Mouse (Mus musculus): ENCODE data around the gene Mrpl35. TPM values are rescaled to one million over a fixed set of nuclear protein-coding genes. Genes with fewer than 3 reads are reported as not detected.

The Mrpl35 gene
- polyA plus RNA-seq, 1 experiment from 2014 or later: 64.8 TPM

GRCm38 (mm10) chr6:71804061-71804829, 22.5 kb downstream of the Mrpl35 start:
- H3K9ac ChIP-seq (ENCODE audit: low read length): no peak overlapping the region
- 22% methylated on average over 12 of the region's 12 CpGs for WGBS

GRCm38 (mm10) chr6:71803609-71804008, 23.2 kb downstream of the Mrpl35 start:
- Histone ChIP-seq H3K4me3 (replicated peaks; ENCODE audit: low read length) (no peak overlapping the region), H3K4me2 (ENCODE audit: low read depth, low read length) (no peak overlapping the region), H3K27ac (ENCODE audit: low read length) (no peak overlapping the region), H3K9me3 (replicated peaks; ENCODE audit: control insufficient read depth, low read length) (no peaks in the 10 kb centered on the region), H3K36me3 (ENCODE audit: control insufficient read depth, insufficient read depth, low read length) (no peaks in the 10 kb centered on the region), H3K27me3 (ENCODE audit: control insufficient read depth, insufficient read depth, low read length) (no peaks in the 10 kb centered on the region), H3K9ac (ENCODE audit: low read length) (no peak overlapping the region), H3K4me1 (ENCODE audit: control insufficient read depth, insufficient read depth, low read length) (no peaks in the 10 kb centered on the region)
- WGBS: 81% methylated on average over 1 of the region's 1 CpGs
- no peak for ATAC-seq (ENCODE audit: insufficient read depth, low FRiP score)

More at GRCm38 (mm10) chr6:71804061-71804829, 22.5 kb downstream of the Mrpl35 start:
- no peaks in the 10 kb centered on the region for H3K27me3 ChIP-seq (ENCODE audit: control insufficient read depth, insufficient read depth, low read length)
- no peaks in the 10 kb centered on the region for H3K9me3 ChIP-seq (replicated peaks; ENCODE audit: control insufficient read depth, low read length)
- no peaks in the 10 kb centered on the region for H3K4me1 ChIP-seq (ENCODE audit: control insufficient read depth, insufficient read depth, low read length)
- H3K4me2 ChIP-seq (ENCODE audit: low read depth, low read length): no peak overlapping the region
- no peak overlapping the region for H3K4me3 ChIP-seq (replicated peaks; ENCODE audit: low read length)
- H3K27ac ChIP-seq (ENCODE audit: low read length): no peak overlapping the region
- ATAC-seq (ENCODE audit: insufficient read depth, low FRiP score): peak; percentile 88; the same call in 1 of the 2 replicates
- no peaks in the 10 kb centered on the region for H3K36me3 ChIP-seq (ENCODE audit: control insufficient read depth, insufficient read depth, low read length)

- no peaks in the 10 kb centered on the region for H3K9me3 ChIP-seq (replicated peaks; ENCODE audit: control insufficient read depth, low read length)
Measured at GRCm38 (mm10) chr6:71801714-71802094, 25.1 kb downstream of the Mrpl35 start.

GRCm38 (mm10) chr6:71801011-71801713, 25.6 kb downstream of the Mrpl35 start:
- WGBS: 55% methylated on average over 7 of the region's 7 CpGs

More at GRCm38 (mm10) chr6:71801714-71802094, 25.1 kb downstream of the Mrpl35 start:
- 71% methylated on average over 10 of the region's 10 CpGs for WGBS
- no peaks in the 10 kb centered on the region for H3K4me1 ChIP-seq (ENCODE audit: control insufficient read depth, insufficient read depth, low read length)
- H3K4me2 ChIP-seq (ENCODE audit: low read depth, low read length): no peak overlapping the region
- no peaks in the 10 kb centered on the region for H3K36me3 ChIP-seq (ENCODE audit: control insufficient read depth, insufficient read depth, low read length)
- no peak for ATAC-seq (ENCODE audit: insufficient read depth, low FRiP score)
- H3K4me3 ChIP-seq (replicated peaks; ENCODE audit: low read length): no peak overlapping the region
- no peaks in the 10 kb centered on the region for H3K27me3 ChIP-seq (ENCODE audit: control insufficient read depth, insufficient read depth, low read length)
- H3K9ac ChIP-seq (ENCODE audit: low read length): no peak overlapping the region
- H3K27ac ChIP-seq (ENCODE audit: low read length): no peak overlapping the region

GRCm38 (mm10) chr6:71799391-71799790, 27.4 kb downstream of the Mrpl35 start:
- WGBS: 75% methylated on average over 3 of the region's 3 CpGs
- ATAC-seq (ENCODE audit: insufficient read depth, low FRiP score): no peak
- Histone ChIP-seq H3K27ac (ENCODE audit: low read length) (no peak overlapping the region), H3K9ac (ENCODE audit: low read length) (no peak overlapping the region), H3K4me1 (ENCODE audit: control insufficient read depth, insufficient read depth, low read length) (no peaks in the 10 kb centered on the region), H3K36me3 (ENCODE audit: control insufficient read depth, insufficient read depth, low read length) (no peaks in the 10 kb centered on the region), H3K4me2 (ENCODE audit: low read depth, low read length) (no peak overlapping the region), H3K4me3 (replicated peaks; ENCODE audit: low read length) (no peak overlapping the region), H3K27me3 (ENCODE audit: control insufficient read depth, insufficient read depth, low read length) (no peaks in the 10 kb centered on the region), H3K9me3 (replicated peaks; ENCODE audit: control insufficient read depth, low read length) (no peaks in the 10 kb centered on the region)

More at GRCm38 (mm10) chr6:71801011-71801713, 25.6 kb downstream of the Mrpl35 start:
- Histone ChIP-seq H3K9me3 (replicated peaks; ENCODE audit: control insufficient read depth, low read length) (no peaks in the 10 kb centered on the region), H3K36me3 (ENCODE audit: control insufficient read depth, insufficient read depth, low read length) (no peaks in the 10 kb centered on the region), H3K4me2 (ENCODE audit: low read depth, low read length) (no peak overlapping the region), H3K27ac (ENCODE audit: low read length) (no peak overlapping the region), H3K4me1 (ENCODE audit: control insufficient read depth, insufficient read depth, low read length) (no peaks in the 10 kb centered on the region), H3K27me3 (ENCODE audit: control insufficient read depth, insufficient read depth, low read length) (no peaks in the 10 kb centered on the region), H3K4me3 (replicated peaks; ENCODE audit: low read length) (no peak overlapping the region), H3K9ac (ENCODE audit: low read length) (no peak overlapping the region)
- no peak for ATAC-seq (ENCODE audit: insufficient read depth, low FRiP score)

- Histone ChIP-seq H3K9me3 (replicated peaks; ENCODE audit: control insufficient read depth, low read length) (no peaks in the 10 kb centered on the region), H3K4me2 (ENCODE audit: low read depth, low read length) (no peak overlapping the region), H3K36me3 (ENCODE audit: control insufficient read depth, insufficient read depth, low read length) (no peaks in the 10 kb centered on the region), H3K4me1 (ENCODE audit: control insufficient read depth, insufficient read depth, low read length) (no peaks in the 10 kb centered on the region), H3K27ac (ENCODE audit: low read length) (no peak overlapping the region), H3K27me3 (ENCODE audit: control insufficient read depth, insufficient read depth, low read length) (no peaks in the 10 kb centered on the region), H3K9ac (ENCODE audit: low read length) (no peak overlapping the region), H3K4me3 (replicated peaks; ENCODE audit: low read length) (no peak overlapping the region)
- no peak for ATAC-seq (ENCODE audit: insufficient read depth, low FRiP score)
- 72% methylated on average over 6 of the region's 6 CpGs for WGBS
Measured at GRCm38 (mm10) chr6:71791771-71792170, 35.0 kb downstream of the Mrpl35 start.

- Histone ChIP-seq H3K4me1 (ENCODE audit: control insufficient read depth, insufficient read depth, low read length) (no peaks in the 10 kb centered on the region), H3K9me3 (replicated peaks; ENCODE audit: control insufficient read depth, low read length) (no peaks in the 10 kb centered on the region), H3K4me2 (ENCODE audit: low read depth, low read length) (no peak overlapping the region), H3K9ac (ENCODE audit: low read length) (no peak overlapping the region), H3K36me3 (ENCODE audit: control insufficient read depth, insufficient read depth, low read length) (no peaks in the 10 kb centered on the region), H3K4me3 (replicated peaks; ENCODE audit: low read length) (no peak overlapping the region), H3K27ac (ENCODE audit: low read length) (no peak overlapping the region), H3K27me3 (ENCODE audit: control insufficient read depth, insufficient read depth, low read length) (no peaks in the 10 kb centered on the region)
- 62% methylated on average over 9 of the region's 9 CpGs for WGBS
- ATAC-seq (ENCODE audit: insufficient read depth, low FRiP score): no peak
Measured at GRCm38 (mm10) chr6:71788348-71788747, 38.4 kb downstream of the Mrpl35 start.

GRCm38 (mm10) chr6:71783165-71783564, 43.6 kb downstream of the Mrpl35 start:
- no peaks in the 10 kb centered on the region for H3K4me1 ChIP-seq (ENCODE audit: control insufficient read depth, insufficient read depth, low read length)
- H3K9me3 ChIP-seq (replicated peaks; ENCODE audit: control insufficient read depth, low read length): no peaks in the 10 kb centered on the region
- H3K27ac ChIP-seq (ENCODE audit: low read length): no peak overlapping the region
- no peak overlapping the region for H3K9ac ChIP-seq (ENCODE audit: low read length)
- H3K27me3 ChIP-seq (ENCODE audit: control insufficient read depth, insufficient read depth, low read length): no peaks in the 10 kb centered on the region
- no peak overlapping the region for H3K4me3 ChIP-seq (replicated peaks; ENCODE audit: low read length)
- no peak overlapping the region for H3K4me2 ChIP-seq (ENCODE audit: low read depth, low read length)
- WGBS: 86% methylated on average over 5 of the region's 5 CpGs
- H3K36me3 ChIP-seq (ENCODE audit: control insufficient read depth, insufficient read depth, low read length): no peaks in the 10 kb centered on the region
- ATAC-seq (ENCODE audit: insufficient read depth, low FRiP score): no peak

- Histone ChIP-seq H3K4me3 (replicated peaks; ENCODE audit: low read length) (no peak overlapping the region), H3K9ac (ENCODE audit: low read length) (no peak overlapping the region), H3K36me3 (ENCODE audit: control insufficient read depth, insufficient read depth, low read length) (no peaks in the 10 kb centered on the region), H3K9me3 (replicated peaks; ENCODE audit: control insufficient read depth, low read length) (no peaks in the 10 kb centered on the region), H3K4me2 (ENCODE audit: low read depth, low read length) (no peak overlapping the region), H3K27ac (ENCODE audit: low read length) (no peak overlapping the region), H3K4me1 (ENCODE audit: control insufficient read depth, insufficient read depth, low read length) (no peaks in the 10 kb centered on the region), H3K27me3 (ENCODE audit: control insufficient read depth, insufficient read depth, low read length) (no peaks in the 10 kb centered on the region)
- 86% methylated on average over 7 of the region's 7 CpGs for WGBS
- no peak for ATAC-seq (ENCODE audit: insufficient read depth, low FRiP score)
Measured at GRCm38 (mm10) chr6:71780431-71780830, 46.3 kb downstream of the Mrpl35 start.
